Comparison of ENCODE assay signal across 9 mouse cellular contexts in genomic region chr7:116029991-116030390, GRCm38 (mm10). TPM values are rescaled to one million over a fixed set of nuclear protein-coding genes. Genes with fewer than 3 reads are reported as not detected.
A peak's percentile ranks its signal among the peaks of the same experiment; 100 is the strongest.
DNase-seq lines count a peak whose midpoint lies in the region; ATAC-seq and TF ChIP-seq lines count a peak whose summit lies in the region.
"Had no signal": no experiment of that assay in that cellular context is flagged by ENCODE, and none has a peak within 500 bp of the region (broad histone marks: within the 10 kb centered on the region; RNA-seq: fewer than 3 reads in every experiment).

No protein-coding gene starts in this region.

- no peak for DNase-seq in left cerebral cortex, adult 2 months (ENCODE audit: extremely low spot score in 1 of 2, low spot score in 2 of 2)
- no peak for DNase-seq in left cerebral cortex, postnatal 14 days (ENCODE audit: low spot score in 2 of 2)
- no peak for DNase-seq in forebrain, embryonic 10.5 days (ENCODE audit: extremely low spot score, low spot score)
- no peak for DNase-seq in hindbrain, postnatal 0 days (ENCODE audit: low spot score)
- DNase-seq in cerebellum, postnatal 14 days: no peak
- DNase-seq in ovary, postnatal 10 days (ENCODE audit: low spot score): no peak
- no peak for DNase-seq in kidney, postnatal 36 days
- DNase-seq: adrenal gland, postnatal 36 days had no signal

- peaks cover 9% of the 10 kb centered on the region for H3K27me3 ChIP-seq in forebrain, embryonic 10.5 days (ENCODE audit: poor library complexity, severe bottlenecking)
- H3K27me3 ChIP-seq in hindbrain, postnatal 0 days (ENCODE audit: insufficient read depth, low read length): peaks cover 7% of the 10 kb centered on the region; the same call in 1 of the 2 replicates
- peaks cover 6% of the 10 kb centered on the region; the same call in 1 of the 2 replicates for H3K27me3 ChIP-seq in neural tube, embryonic 14.5 days (ENCODE audit: control insufficient read depth, insufficient read depth, low read length)

- peak overlapping the region; percentile 67; the same call in 1 of the 2 replicates for H3K9ac ChIP-seq in hindbrain, postnatal 0 days (replicated peaks; ENCODE audit: low read length)
- no peak overlapping the region for H3K9ac ChIP-seq in neural tube, embryonic 14.5 days (replicated peaks; ENCODE audit: low read depth, low read length)

- no peaks in the 10 kb centered on the region for H3K9me3 ChIP-seq in forebrain, embryonic 10.5 days
- no peaks in the 10 kb centered on the region for H3K9me3 ChIP-seq in hindbrain, postnatal 0 days (ENCODE audit: low read length)
- H3K9me3 ChIP-seq in neural tube, embryonic 14.5 days (ENCODE audit: control insufficient read depth, low read length): no peaks in the 10 kb centered on the region

- TF ChIP-seq CTCF in left cerebral cortex, adult 2 months (IDR thresholded peaks at IDR 0.05): no peak
- no peak for TF ChIP-seq CTCF in hindbrain, postnatal 0 days (IDR thresholded peaks at IDR 0.05; ENCODE audit: low read depth)

- no peaks in the 10 kb centered on the region for H3K36me3 ChIP-seq in forebrain, embryonic 10.5 days (replicated peaks)
- no peaks in the 10 kb centered on the region for H3K36me3 ChIP-seq in hindbrain, postnatal 0 days (ENCODE audit: insufficient read depth, low read length)
- no peaks in the 10 kb centered on the region for H3K36me3 ChIP-seq in neural tube, embryonic 14.5 days (ENCODE audit: control insufficient read depth, insufficient read depth, low read length)

- WGBS in forebrain, embryonic 10.5 days: 23% methylated on average over 3 of the region's 3 CpGs
- 54% methylated on average over 3 of the region's 3 CpGs for WGBS in hindbrain, postnatal 0 days
- 27% methylated on average over 3 of the region's 3 CpGs for WGBS in neural tube, embryonic 14.5 days

- peak overlapping the region; percentile 28; the same call in 1 of the 2 replicates for H3K27ac ChIP-seq in left cerebral cortex, adult 2 months
- H3K27ac ChIP-seq in forebrain, embryonic 10.5 days: peak overlapping the region; percentile 100
- peak overlapping the region; percentile 87; the same call in 1 of the 2 replicates for H3K27ac ChIP-seq in hindbrain, postnatal 0 days
- no peak overlapping the region; the same call in 1 of the 2 replicates for H3K27ac ChIP-seq in neural tube, embryonic 14.5 days (ENCODE audit: low read depth, low read length)

- no peak overlapping the region for H3K4me3 ChIP-seq in left cerebral cortex, adult 2 months
- H3K4me3 ChIP-seq in forebrain, embryonic 10.5 days: peak overlapping the region; percentile 72
- 0 out of 2 replicates have a peak overlapping the region, but pooled peaks have one; percentile 1 for H3K4me3 ChIP-seq in hindbrain, postnatal 0 days (ENCODE audit: low read length)
- no peak overlapping the region for H3K4me3 ChIP-seq in neural tube, embryonic 14.5 days (ENCODE audit: low read depth, low read length)

- H3K4me2 ChIP-seq in hindbrain, postnatal 0 days (ENCODE audit: low read depth, low read length): peak overlapping the region; percentile 96
- H3K4me2 ChIP-seq in neural tube, embryonic 14.5 days (ENCODE audit: low read depth, low read length): peak overlapping the region; percentile 92; the same call in 1 of the 2 replicates

- ATAC-seq in hindbrain, postnatal 0 days: no peak
- no peak for ATAC-seq in neural tube, embryonic 14.5 days (ENCODE audit: low read depth)

- intact Hi-C loops in left cerebral cortex, adult 2 months (cut with DNase I): loop anchor here (2.0 to 5.0 kb wide), 6 partner anchors 163 to 665 kb away; no protein-coding TSS in a partner anchor
- intact Hi-C loops in left cerebral cortex, postnatal 14 days (cut with DNase I): loop anchor here (5.0 to 10.0 kb wide), 4 partner anchors 208 to 663 kb away; no protein-coding TSS in a partner anchor

- peaks cover 73% of the 10 kb centered on the region for H3K4me1 ChIP-seq in forebrain, embryonic 10.5 days
- peaks cover 12% of the 10 kb centered on the region; the same call in 1 of the 2 replicates for H3K4me1 ChIP-seq in hindbrain, postnatal 0 days (ENCODE audit: insufficient read depth, low read length)
- peaks cover 23% of the 10 kb centered on the region; the same call in 1 of the 2 replicates for H3K4me1 ChIP-seq in neural tube, embryonic 14.5 days (ENCODE audit: control insufficient read depth, insufficient read depth, low read length)

RNA-seq across cellular contexts. Expression of gene Sox6, which starts 8.6 kb away (rescaled TPM):
- total RNA-seq in left cerebral cortex, adult 2 months (2021): 10 to 100 TPM; 29.7 to 32.7 TPM
- 10 to 100 TPM; 32.7 to 39.9 TPM for total RNA-seq in left cerebral cortex, postnatal 14 days (2021)
- 71.1 and 77.3 TPM in 2 replicates for polyA plus RNA-seq in forebrain, embryonic 10.5 days (2016; fragmentation: Nextera tagmentation; extraction: Ambion mirVana)
- total RNA-seq in hindbrain, postnatal 0 days (2014; rRNA removed): 24.9 and 39.8 TPM in 2 replicates
- 32.8 and 33.7 TPM in 2 replicates for polyA plus RNA-seq in hindbrain, postnatal 0 days (2015; fragmentation: Nextera tagmentation; extraction: Ambion mirVana)
- 40.9 and 51.2 TPM in 2 replicates for polyA plus RNA-seq in neural tube, embryonic 14.5 days (2014; fragmentation: Nextera tagmentation; extraction: Ambion mirVana)

RNA-seq across cellular contexts. Expression of gene 1110004F10Rik, which starts 9.2 kb away (rescaled TPM):
- 10 to 100 TPM; 87.1 to 93.6 TPM for total RNA-seq in left cerebral cortex, adult 2 months (2021)
- total RNA-seq in left cerebral cortex, postnatal 14 days (2021): 100 to 1,000 TPM; 107 to 114 TPM
- polyA plus RNA-seq in forebrain, embryonic 10.5 days (2016; fragmentation: Nextera tagmentation; extraction: Ambion mirVana): 360 and 361 TPM in 2 replicates
- total RNA-seq in hindbrain, postnatal 0 days (2014; rRNA removed): 142 and 148 TPM in 2 replicates
- 329 and 335 TPM in 2 replicates for polyA plus RNA-seq in hindbrain, postnatal 0 days (2015; fragmentation: Nextera tagmentation; extraction: Ambion mirVana)
- polyA plus RNA-seq in neural tube, embryonic 14.5 days (2014; fragmentation: Nextera tagmentation; extraction: Ambion mirVana): 321 and 328 TPM in 2 replicates

RNA-seq across cellular contexts. Expression of gene Gm4353, which starts 54.4 kb away (rescaled TPM):
- 1 to 10 TPM; 2.5 to 2.8 TPM for total RNA-seq in left cerebral cortex, adult 2 months (2021)
- total RNA-seq in left cerebral cortex, postnatal 14 days (2021): 1 to 10 TPM; 3.1 to 3.6 TPM
- polyA plus RNA-seq in forebrain, embryonic 10.5 days (2016; fragmentation: Nextera tagmentation; extraction: Ambion mirVana): 1.0 TPM in 2 replicates
- 0.14 and 1.3 TPM in 2 replicates for total RNA-seq in hindbrain, postnatal 0 days (2014; rRNA removed)
- polyA plus RNA-seq in hindbrain, postnatal 0 days (2015; fragmentation: Nextera tagmentation; extraction: Ambion mirVana): 0.63 and 0.79 TPM in 2 replicates
- polyA plus RNA-seq in neural tube, embryonic 14.5 days (2014; fragmentation: Nextera tagmentation; extraction: Ambion mirVana): 0.43 and 0.83 TPM in 2 replicates

Comparison
In these comparisons a context has a peak if more than half of its experiments do, and no peak if none do; other contexts are left out.
1. H3K4me3 ChIP-seq: peak in forebrain, embryonic 10.5 days (single experiment) and hindbrain, postnatal 0 days (single experiment); none in left cerebral cortex, adult 2 months (single experiment) and neural tube, embryonic 14.5 days (single experiment).